Mouse (Mus musculus) layer of hippocampus, adult 2 months (tissue): ENCODE measurements around the gene Fam208b. TPM values are rescaled to one million over a fixed set of nuclear protein-coding genes. Genes with fewer than 3 reads are reported as not detected.
A peak's percentile ranks its signal among the peaks of the same experiment; 100 is the strongest.
"Not testable (repeated sequence)": the region's sequence is repeated elsewhere in the genome, so short reads cannot be mapped to it uniquely, and the experiment has no call there.

Experiments used
- DNase-seq, 2 experiments: peaks; one replicate each; pipeline ENCODE4 v3.0.0; 2022; ENCODE audit warnings: low spot score in 2 of 2
- H3K27ac ChIP-seq: fragments of 200-600 bp; 2 replicates; pipeline ENCODE4 v1.8.1; 2022
- H3K4me3 ChIP-seq: fragments of 200-600 bp; 2 replicates; pipeline ENCODE4 v1.8.1; 2022; ENCODE audit warnings: mild to moderate bottlenecking
- CTCF ChIP-seq: fragments of 200-600 bp; conservative IDR thresholded peaks from 2 replicates; pipeline ENCODE4 v1.8.1; 2022; ENCODE audit warnings: antibody characterized with exemption, mild to moderate bottlenecking, moderate library complexity
- total RNA-seq, 2 experiments: library from RNA; stranded (reverse); gene quantifications; 2 replicates each; pipeline ENCODE4 v1.2.3; 2021

The Fam208b gene
- total RNA-seq, 2 experiments from 2014 or later = 26.0 to 27.9 TPM

GRCm38 (mm10) chr13:3544077-3544874, 66.6 kb downstream of the Fam208b start:
- H3K4me3 ChIP-seq = no peak overlapping the region
- TF ChIP-seq CTCF = no peak
- no peak overlapping the region for H3K27ac ChIP-seq
- no peak for DNase-seq

- no peak for DNase-seq
- TF ChIP-seq CTCF = no peak
- no peak overlapping the region for H3K27ac ChIP-seq
- H3K4me3 ChIP-seq = peak overlapping the region; percentile 10; the same call in 1 of the 2 replicates
Measured at GRCm38 (mm10) chr13:3541159-3541782, 69.6 kb downstream of the Fam208b start.

- no peak for DNase-seq
- TF ChIP-seq CTCF = no peak
- Histone ChIP-seq H3K27ac (no peak overlapping the region), H3K4me3 (no peak overlapping the region; the same call in 1 of the 2 replicates)
Measured at GRCm38 (mm10) chr13:3540166-3540565, 70.7 kb downstream of the Fam208b start.

- Histone ChIP-seq H3K27ac (peak overlapping the region; percentile 99), H3K4me3 (peak overlapping the region; percentile 80)
- no peak for DNase-seq
- no peak for TF ChIP-seq CTCF
Measured at GRCm38 (mm10) chr13:3538969-3539562, 71.8 kb downstream of the Fam208b start.

GRCm38 (mm10) chr13:3538223-3538968, 72.5 kb downstream of the Fam208b start:
- H3K27ac ChIP-seq = peak overlapping the region; percentile 99
- DNase-seq = peak; percentile 59 to 61
- peak overlapping the region; percentile 80 for H3K4me3 ChIP-seq
- TF ChIP-seq CTCF = no peak; the same call in 1 of the 2 replicates

GRCm38 (mm10) chr13:3537594-3538222, 73.2 kb downstream of the Fam208b start, which contains the start of gene Gdi2:
Gdi2 (plus strand) TSS chr13:3538063.
- Histone ChIP-seq H3K4me3 (peak within 1 kb of the TSS; percentile 80), H3K27ac (peak within 1 kb of the TSS; percentile 99)
- DNase-seq = peak; percentile 94
- no peak for TF ChIP-seq CTCF

GRCm38 (mm10) chr13:3534146-3534545, 76.8 kb downstream of the Fam208b start:
- Histone ChIP-seq H3K4me3 (no peak overlapping the region), H3K27ac (no peak overlapping the region)
- TF ChIP-seq CTCF = no peak
- DNase-seq = no peak

- TF ChIP-seq CTCF = no peak
- no peak for DNase-seq
- Histone ChIP-seq H3K4me3 (no peak overlapping the region), H3K27ac (no peak overlapping the region)
Measured at GRCm38 (mm10) chr13:3532451-3532850, 78.5 kb downstream of the Fam208b start.

- H3K4me3 ChIP-seq = no peak overlapping the region
- DNase-seq = no peak
- no peak for TF ChIP-seq CTCF
- no peak overlapping the region for H3K27ac ChIP-seq
Measured at GRCm38 (mm10) chr13:3531692-3532320, 79.1 kb downstream of the Fam208b start.

GRCm38 (mm10) chr13:3531176-3531575, 79.7 kb downstream of the Fam208b start:
- H3K4me3 ChIP-seq, H3K27ac ChIP-seq, DNase-seq: not testable (repeated sequence)

- peak in 1 of 2 experiments; percentile 29 for DNase-seq
- Histone ChIP-seq H3K27ac (no peak overlapping the region), H3K4me3 (no peak overlapping the region)
- TF ChIP-seq CTCF = no peak
Measured at GRCm38 (mm10) chr13:3530451-3530850, 80.5 kb downstream of the Fam208b start.

GRCm38 (mm10) chr13:3526328-3526727, 84.6 kb downstream of the Fam208b start:
- no peak overlapping the region for H3K27ac ChIP-seq
- DNase-seq = no peak
- no peak overlapping the region for H3K4me3 ChIP-seq
- no peak for TF ChIP-seq CTCF
